9 mouse cellular contexts compared by ENCODE assay signal in the genomic region with DNA sequence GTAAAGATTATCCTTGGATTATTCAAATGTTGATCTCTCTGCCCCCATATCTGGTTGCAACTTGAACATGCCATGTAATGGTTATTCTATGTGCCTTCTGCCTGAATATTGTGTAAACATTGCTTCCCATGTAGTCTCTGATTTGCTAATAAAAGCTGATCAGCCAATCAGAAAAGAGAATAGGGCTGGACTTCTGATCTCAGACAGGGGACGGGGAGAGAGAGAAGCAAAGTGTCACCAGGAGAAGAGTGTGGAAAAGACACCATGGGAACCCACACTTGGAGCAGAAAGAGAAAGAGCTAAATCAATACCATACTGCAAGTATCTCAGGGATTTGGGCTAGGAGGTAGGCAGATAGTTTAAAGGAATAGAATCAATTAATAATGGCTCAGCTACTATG. TPM values are rescaled to one million over a fixed set of nuclear protein-coding genes. Genes with fewer than 3 reads are reported as not detected.
DNase-seq lines count a peak whose midpoint lies in the region; ATAC-seq and TF ChIP-seq lines count a peak whose summit lies in the region.
"Had no signal": no experiment of that assay in that cellular context is flagged by ENCODE, and none has a peak within 500 bp of the region (broad histone marks: within the 10 kb centered on the region; RNA-seq: fewer than 3 reads in every experiment).

A gene (plus strand): TSS at position 301 of the 400 bp plus-strand sequence.

- no peak within 1 kb of the TSS for H3K27ac ChIP-seq in left cerebral cortex, adult 2 months
- peak within 1 kb of the TSS; percentile 95 for H3K27ac ChIP-seq in forebrain, embryonic 10.5 days
- peak within 1 kb of the TSS; percentile 74 for H3K27ac ChIP-seq in intestine, embryonic 16.5 days (ENCODE audit: low read length)
- H3K27ac ChIP-seq in neural tube, embryonic 13.5 days (replicated peaks): peak within 1 kb of the TSS; percentile 91

- H3K4me3 ChIP-seq in left cerebral cortex, adult 2 months: peak within 1 kb of the TSS; percentile 51
- H3K4me3 ChIP-seq in forebrain, embryonic 10.5 days: peak within 1 kb of the TSS; percentile 60
- H3K4me3 ChIP-seq in intestine, embryonic 16.5 days (ENCODE audit: low read length): peak within 1 kb of the TSS; percentile 68
- peak within 1 kb of the TSS; percentile 68 for H3K4me3 ChIP-seq in neural tube, embryonic 13.5 days

- no peak for ATAC-seq in intestine, embryonic 16.5 days
- ATAC-seq in neural tube, embryonic 13.5 days (ENCODE audit: low read depth): peak; percentile 17

- no peak for DNase-seq in left cerebral cortex, adult 2 months (ENCODE audit: extremely low spot score in 1 of 2, low spot score in 2 of 2)
- no peak for DNase-seq in left cerebral cortex, postnatal 10 days (ENCODE audit: extremely low spot score in 1 of 2, low spot score in 2 of 2)
- DNase-seq in forebrain, embryonic 10.5 days (ENCODE audit: extremely low spot score, low spot score): no peak
- DNase-seq in adipocyte (ENCODE audit: low spot score): no peak
- DNase-seq in left cerebral cortex, adult 11 months (ENCODE audit: low spot score): no peak
- no peak for DNase-seq in spleen, postnatal 36 days (ENCODE audit: low spot score in 2 of 2)

- peaks cover 14% of the 10 kb centered on the region for H3K4me1 ChIP-seq in forebrain, embryonic 10.5 days
- no peaks in the 10 kb centered on the region for H3K4me1 ChIP-seq in intestine, embryonic 16.5 days (ENCODE audit: control insufficient read depth, insufficient read depth, low read length)
- peaks cover 4% of the 10 kb centered on the region for H3K4me1 ChIP-seq in neural tube, embryonic 13.5 days (replicated peaks)

- peak within 1 kb of the TSS; percentile 83 for H3K9ac ChIP-seq in intestine, embryonic 16.5 days (ENCODE audit: low read depth, low read length)
- peak within 1 kb of the TSS; percentile 86 for H3K9ac ChIP-seq in neural tube, embryonic 13.5 days

- WGBS in forebrain, embryonic 10.5 days: 33% methylated on average over 1 of the region's 1 CpGs
- 37% methylated on average over 1 of the region's 1 CpGs for WGBS in intestine, embryonic 16.5 days
- WGBS in neural tube, embryonic 13.5 days: 30% methylated on average over 1 of the region's 1 CpGs

- H3K27me3 ChIP-seq in forebrain, embryonic 10.5 days (ENCODE audit: poor library complexity, severe bottlenecking): no peaks in the 10 kb centered on the region
- H3K27me3 ChIP-seq in intestine, embryonic 16.5 days (replicated peaks; ENCODE audit: control insufficient read depth, insufficient read depth, low read length): no peaks in the 10 kb centered on the region
- no peaks in the 10 kb centered on the region for H3K27me3 ChIP-seq in neural tube, embryonic 13.5 days

- H3K4me2 ChIP-seq in intestine, embryonic 16.5 days (ENCODE audit: low read depth, low read length): peak within 1 kb of the TSS; percentile 76
- H3K4me2 ChIP-seq in neural tube, embryonic 13.5 days: peak within 1 kb of the TSS; percentile 66

- intact Hi-C loops in left cerebral cortex, adult 2 months (cut with DNase I): loop anchor here (2.0 kb wide), 1 partner anchor 351 kb away; no protein-coding TSS in a partner anchor
- intact Hi-C loops in left cerebral cortex, postnatal 10 days (cut with DNase I): loop anchor here (5.0 kb wide), 1 partner anchor 351 kb away; no protein-coding TSS in a partner anchor

- no peak for TF ChIP-seq CTCF in left cerebral cortex, adult 2 months (IDR thresholded peaks at IDR 0.05)

- no peaks in the 10 kb centered on the region for H3K9me3 ChIP-seq in forebrain, embryonic 10.5 days
- H3K9me3 ChIP-seq in intestine, embryonic 16.5 days (ENCODE audit: control insufficient read depth, low read length): no peaks in the 10 kb centered on the region
- no peaks in the 10 kb centered on the region for H3K9me3 ChIP-seq in neural tube, embryonic 13.5 days

- no peaks in the 10 kb centered on the region for H3K36me3 ChIP-seq in forebrain, embryonic 10.5 days (replicated peaks)
- no peaks in the 10 kb centered on the region for H3K36me3 ChIP-seq in intestine, embryonic 16.5 days (ENCODE audit: control insufficient read depth, insufficient read depth, low read length)
- no peaks in the 10 kb centered on the region for H3K36me3 ChIP-seq in neural tube, embryonic 13.5 days

RNA-seq across cellular contexts. Expression of the gene that starts here (rescaled TPM):
- total RNA-seq in left cerebral cortex, adult 2 months (2021): 1 to 10 TPM; 1.3 to 1.8 TPM
- total RNA-seq in left cerebral cortex, postnatal 10 days (2021): 1 to 10 TPM; 1.6 to 2.2 TPM
- polyA plus RNA-seq in forebrain, embryonic 10.5 days (2016; fragmentation: Nextera tagmentation; extraction: Ambion mirVana): 2.1 and 2.4 TPM in 2 replicates
- 0.53 and 0.61 TPM in 2 replicates for polyA plus RNA-seq in intestine, embryonic 16.5 days (2015; fragmentation: Nextera tagmentation; extraction: Ambion mirVana)
- 2.2 and 2.4 TPM in 2 replicates for polyA plus RNA-seq in neural tube, embryonic 13.5 days (2015; fragmentation: Nextera tagmentation; extraction: Ambion mirVana)
- total RNA-seq: neutrophil, adult 5-6 weeks had no signal
